Mouse (Mus musculus): ENCODE data around the gene Adgrv1. TPM values are rescaled to one million over a fixed set of nuclear protein-coding genes. Genes with fewer than 3 reads are reported as not detected.

The Adgrv1 gene
- polyA plus RNA-seq, 1 experiment from 2014 or later, result 1.5 TPM

DNA sequence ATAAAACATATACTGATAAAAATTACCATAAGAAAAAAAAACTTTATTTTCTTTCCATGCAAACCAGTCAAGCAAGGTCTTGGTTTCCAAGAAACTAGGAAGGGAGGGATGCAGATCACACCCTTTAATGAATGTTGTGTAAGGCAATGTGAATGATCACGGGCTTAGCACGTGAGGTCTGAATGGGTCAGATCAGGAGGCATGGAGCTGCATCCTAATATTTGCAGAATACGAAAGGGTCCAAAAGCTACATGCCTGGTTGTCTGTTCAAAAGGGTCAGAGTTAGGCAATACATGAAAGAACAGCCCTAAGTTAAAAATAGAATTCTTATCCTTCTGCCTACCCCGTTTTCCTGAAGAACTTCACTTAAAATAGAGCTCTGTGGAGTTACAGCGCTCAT lies 303.2 kb downstream of the Adgrv1 start:
- ATAC-seq (ENCODE audit: insufficient number of reproducible peaks, low FRiP score), result no peak
- no peak overlapping the region for H3K4me2 ChIP-seq
- no peaks in the 10 kb centered on the region for H3K9me3 ChIP-seq (replicated peaks)

DNA sequence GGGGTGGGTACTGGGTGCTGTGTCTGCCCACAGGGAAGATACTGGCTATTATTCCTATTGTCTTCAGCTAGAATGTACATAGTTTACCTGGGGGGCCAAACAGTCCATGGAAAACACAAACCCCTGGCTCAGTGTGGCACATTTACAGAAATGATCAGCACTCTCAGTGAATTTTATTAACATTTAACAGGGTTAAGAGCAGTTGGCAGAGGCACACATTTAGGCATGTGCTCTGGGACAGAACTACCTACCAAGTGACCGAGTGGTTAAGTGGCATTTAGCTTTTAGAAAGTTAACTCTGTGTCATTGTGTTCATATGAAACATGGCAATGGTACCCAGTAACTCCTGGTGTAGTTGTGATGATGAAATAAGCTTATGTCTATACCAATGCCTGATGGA lies 304.8 kb downstream of the Adgrv1 start:
- WGBS, result 72% methylated on average over 1 of the region's 1 CpGs
- Histone ChIP-seq H3K9me3 (replicated peaks) (no peaks in the 10 kb centered on the region), H3K9ac (no peak overlapping the region), H3K36me3 (no peaks in the 10 kb centered on the region), H3K4me1 (replicated peaks) (peaks cover 5% of the 10 kb centered on the region), H3K4me3 (no peak overlapping the region), H3K27ac (ENCODE audit: poor library complexity, severe bottlenecking) (no peak overlapping the region), H3K4me2 (no peak overlapping the region), H3K27me3 (replicated peaks) (no peaks in the 10 kb centered on the region)
- ATAC-seq (ENCODE audit: insufficient number of reproducible peaks, low FRiP score), result no peak

More for the DNA sequence above, 303.2 kb downstream of the Adgrv1 start:
- H3K4me1 ChIP-seq (replicated peaks), result peaks cover 5% of the 10 kb centered on the region
- no peaks in the 10 kb centered on the region for H3K27me3 ChIP-seq (replicated peaks)
- 62% methylated on average over 5 of the region's 5 CpGs for WGBS
- H3K9ac ChIP-seq, result no peak overlapping the region
- no peaks in the 10 kb centered on the region for H3K36me3 ChIP-seq
- no peak overlapping the region for H3K4me3 ChIP-seq
- no peak overlapping the region for H3K27ac ChIP-seq (ENCODE audit: poor library complexity, severe bottlenecking)

DNA sequence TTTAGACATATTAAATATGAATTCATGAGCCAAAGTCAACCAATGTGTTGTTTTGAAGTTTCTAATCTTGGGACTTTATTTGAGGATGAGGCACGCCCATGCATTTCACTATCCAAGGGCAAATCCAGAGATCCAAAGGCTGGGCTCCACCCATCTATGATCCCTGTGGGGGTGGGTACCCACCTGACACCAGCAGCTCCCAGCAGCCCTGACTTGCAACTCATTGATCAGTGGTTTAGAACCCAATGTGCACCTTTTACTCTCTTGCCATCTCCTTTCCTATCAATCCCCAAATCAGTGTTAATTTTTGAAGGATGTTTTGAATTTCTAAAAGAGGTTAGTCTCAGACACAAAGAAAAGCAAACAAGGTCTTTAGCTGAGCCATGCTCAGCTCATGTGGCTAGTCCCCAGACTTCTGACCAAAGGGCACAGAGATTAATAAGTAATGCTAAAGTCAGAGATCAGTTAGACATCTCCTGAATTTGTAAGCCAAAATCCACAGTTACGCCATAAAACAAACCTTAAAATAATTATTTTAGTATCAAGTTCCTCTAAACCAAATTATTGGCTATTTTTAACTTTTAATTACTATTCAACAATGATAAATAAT lies 307.2 kb downstream of the Adgrv1 start:
- WGBS, result 92% methylated on average over 2 of the region's 2 CpGs
- H3K9me3 ChIP-seq (replicated peaks), result no peaks in the 10 kb centered on the region
- H3K4me2 ChIP-seq, result no peak overlapping the region
- no peak for ATAC-seq (ENCODE audit: insufficient number of reproducible peaks, low FRiP score)
- H3K4me3 ChIP-seq, result no peak overlapping the region
- H3K9ac ChIP-seq, result no peak overlapping the region
- no peak overlapping the region for H3K27ac ChIP-seq (ENCODE audit: poor library complexity, severe bottlenecking)
- H3K36me3 ChIP-seq, result no peaks in the 10 kb centered on the region
- H3K27me3 ChIP-seq (replicated peaks), result no peaks in the 10 kb centered on the region
- H3K4me1 ChIP-seq (replicated peaks), result no peaks in the 10 kb centered on the region

DNA sequence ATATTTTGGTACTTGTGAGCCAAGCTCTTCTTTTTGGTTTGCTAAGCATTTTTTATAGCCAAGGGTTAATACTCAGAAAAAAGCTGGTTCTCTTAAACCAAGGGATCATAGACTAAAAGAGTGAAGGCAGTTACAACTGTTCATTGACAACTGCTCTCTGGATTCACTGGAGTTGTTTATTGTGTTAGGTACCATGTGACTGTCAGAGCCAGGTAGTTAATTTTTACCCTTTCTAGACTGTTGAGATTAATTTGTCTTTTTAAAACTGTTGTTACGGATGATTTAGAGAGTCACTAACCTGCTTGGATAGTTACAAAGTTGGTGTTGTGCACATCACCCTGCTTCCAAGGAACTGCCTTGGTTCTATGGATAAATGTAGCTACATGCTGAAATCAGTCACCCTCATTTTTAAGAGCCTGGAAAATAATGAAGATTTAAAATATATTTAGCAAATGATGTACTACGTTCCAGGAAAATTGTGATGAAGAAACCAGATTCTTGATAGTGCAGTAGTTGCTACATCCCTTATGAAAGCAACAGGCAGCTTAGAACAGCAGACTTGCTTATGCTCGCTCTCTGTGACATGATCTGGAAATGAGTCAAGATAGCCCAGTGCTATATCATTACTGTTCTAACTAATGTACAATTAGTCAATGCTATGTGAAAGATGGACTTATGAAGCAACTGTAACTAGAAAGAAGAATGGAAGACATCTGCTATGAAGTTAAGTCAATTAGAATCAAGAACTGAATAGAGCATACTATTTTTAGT lies 309.2 kb downstream of the Adgrv1 start:
- Histone ChIP-seq H3K27ac (ENCODE audit: poor library complexity, severe bottlenecking) (no peak overlapping the region), H3K4me2 (no peak overlapping the region), H3K36me3 (no peaks in the 10 kb centered on the region), H3K27me3 (replicated peaks) (no peaks in the 10 kb centered on the region), H3K4me3 (no peak overlapping the region), H3K4me1 (replicated peaks) (peaks cover under 1% of the 10 kb centered on the region; the same call in 1 of the 2 replicates), H3K9me3 (replicated peaks) (no peaks in the 10 kb centered on the region), H3K9ac (no peak overlapping the region)
- no peak for ATAC-seq (ENCODE audit: insufficient number of reproducible peaks, low FRiP score)
- WGBS, result 82% methylated on average over 3 of the region's 3 CpGs

DNA sequence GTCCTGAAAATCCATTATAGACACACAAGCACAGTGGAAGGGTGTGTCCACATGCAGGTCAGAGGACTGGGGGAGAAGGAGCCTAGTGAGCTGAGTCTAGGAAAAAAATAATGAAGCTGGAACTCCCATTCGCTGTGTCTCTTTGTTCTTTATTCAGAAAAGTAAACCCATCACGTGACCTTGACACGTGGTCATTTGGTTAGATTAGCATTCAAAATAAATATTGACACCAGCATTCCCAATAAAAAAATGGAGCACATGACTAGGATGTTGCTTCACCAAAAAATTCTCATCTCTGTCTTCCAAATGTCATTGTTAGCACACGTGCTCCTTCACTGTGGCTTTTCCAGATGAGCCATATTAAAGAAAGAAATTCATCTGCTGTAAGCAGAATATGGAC lies 316.4 kb downstream of the Adgrv1 start:
- H3K36me3 ChIP-seq, result no peaks in the 10 kb centered on the region
- no peak overlapping the region for H3K4me2 ChIP-seq
- H3K9ac ChIP-seq, result no peak overlapping the region
- no peak overlapping the region for H3K4me3 ChIP-seq
- no peaks in the 10 kb centered on the region for H3K27me3 ChIP-seq (replicated peaks)
- WGBS, result 77% methylated on average over 4 of the region's 4 CpGs
- no peak overlapping the region for H3K27ac ChIP-seq (ENCODE audit: poor library complexity, severe bottlenecking)
- no peak for ATAC-seq (ENCODE audit: insufficient number of reproducible peaks, low FRiP score)
- peaks cover 13% of the 10 kb centered on the region for H3K4me1 ChIP-seq (replicated peaks)
- no peaks in the 10 kb centered on the region for H3K9me3 ChIP-seq (replicated peaks)

DNA sequence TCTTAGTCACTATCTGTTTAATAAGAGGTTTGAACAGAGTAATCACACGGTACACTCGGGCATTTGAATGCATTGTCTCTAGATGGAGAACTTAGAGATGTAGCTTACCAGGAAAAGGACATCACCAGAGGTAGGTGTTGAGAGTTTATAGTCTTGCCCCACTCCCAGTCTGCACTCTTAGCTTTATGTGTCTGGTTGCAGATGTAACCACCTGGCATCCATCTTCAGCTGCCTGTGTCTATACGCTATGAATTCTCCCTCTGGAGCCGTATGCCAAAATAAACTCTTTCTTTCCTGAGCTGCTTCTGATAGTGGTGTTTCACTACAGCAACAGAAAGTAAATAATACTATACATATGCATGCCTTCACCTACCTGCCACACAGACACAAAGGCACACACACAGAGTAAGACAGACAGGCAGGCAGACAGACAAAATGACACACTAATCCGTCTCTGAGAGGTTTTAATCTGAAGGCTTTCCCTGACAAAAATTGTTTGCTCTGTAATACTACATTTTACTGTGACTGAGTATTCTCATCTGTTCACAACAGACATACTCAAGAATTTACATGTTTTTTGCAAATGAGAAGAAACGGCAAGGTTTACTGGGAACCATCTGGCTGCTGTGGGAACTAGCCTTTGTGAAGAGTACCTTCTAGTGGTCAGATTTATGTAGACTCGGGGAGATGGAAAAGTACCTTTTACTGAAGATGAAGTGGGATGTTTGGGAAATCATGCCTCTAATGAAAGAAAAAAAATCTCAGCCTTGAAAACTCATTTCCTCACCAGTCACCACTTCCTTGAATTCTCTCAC lies 318.4 kb downstream of the Adgrv1 start:
- H3K4me3 ChIP-seq, result no peak overlapping the region
- H3K9me3 ChIP-seq (replicated peaks), result no peaks in the 10 kb centered on the region
- WGBS, result 52% methylated on average over 7 of the region's 7 CpGs
- no peaks in the 10 kb centered on the region for H3K36me3 ChIP-seq
- ATAC-seq (ENCODE audit: insufficient number of reproducible peaks, low FRiP score), result 0 out of 2 replicates have a peak, but pooled peaks have one; percentile 58
- no peak overlapping the region for H3K27ac ChIP-seq (ENCODE audit: poor library complexity, severe bottlenecking)
- H3K4me1 ChIP-seq (replicated peaks), result peaks cover 13% of the 10 kb centered on the region
- no peaks in the 10 kb centered on the region for H3K27me3 ChIP-seq (replicated peaks)
- no peak overlapping the region for H3K4me2 ChIP-seq
- no peak overlapping the region for H3K9ac ChIP-seq

DNA sequence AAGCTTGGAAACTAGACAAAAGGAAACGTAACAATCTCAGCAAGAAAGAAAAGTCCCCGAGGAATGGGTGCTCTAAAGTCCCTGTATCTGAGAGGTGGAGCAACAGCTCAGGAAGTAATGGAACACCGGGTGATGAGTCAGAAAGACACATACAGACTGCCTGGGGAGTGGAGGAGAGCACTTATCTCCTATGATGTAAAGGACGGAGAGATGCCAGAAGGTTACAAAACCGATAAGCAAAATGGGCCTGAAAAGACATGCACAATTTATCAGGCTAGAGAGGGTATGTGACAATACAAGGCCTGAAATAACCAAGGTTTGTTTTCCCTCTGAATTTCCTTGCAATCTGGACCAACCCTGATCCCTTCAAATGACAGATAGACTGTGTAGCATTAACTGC lies 320.8 kb downstream of the Adgrv1 start:
- no peaks in the 10 kb centered on the region for H3K36me3 ChIP-seq
- peak; percentile 66 for ATAC-seq (ENCODE audit: insufficient number of reproducible peaks, low FRiP score)
- H3K9ac ChIP-seq, result no peak overlapping the region
- H3K27ac ChIP-seq (ENCODE audit: poor library complexity, severe bottlenecking), result peak overlapping the region; percentile 47; the same call in 1 of the 2 replicates
- no peak overlapping the region for H3K4me3 ChIP-seq
- WGBS, result 26% methylated on average over 5 of the region's 5 CpGs
- peaks cover 7% of the 10 kb centered on the region for H3K4me1 ChIP-seq (replicated peaks)
- H3K9me3 ChIP-seq (replicated peaks), result no peaks in the 10 kb centered on the region
- H3K27me3 ChIP-seq (replicated peaks), result no peaks in the 10 kb centered on the region
- H3K4me2 ChIP-seq, result no peak overlapping the region

DNA sequence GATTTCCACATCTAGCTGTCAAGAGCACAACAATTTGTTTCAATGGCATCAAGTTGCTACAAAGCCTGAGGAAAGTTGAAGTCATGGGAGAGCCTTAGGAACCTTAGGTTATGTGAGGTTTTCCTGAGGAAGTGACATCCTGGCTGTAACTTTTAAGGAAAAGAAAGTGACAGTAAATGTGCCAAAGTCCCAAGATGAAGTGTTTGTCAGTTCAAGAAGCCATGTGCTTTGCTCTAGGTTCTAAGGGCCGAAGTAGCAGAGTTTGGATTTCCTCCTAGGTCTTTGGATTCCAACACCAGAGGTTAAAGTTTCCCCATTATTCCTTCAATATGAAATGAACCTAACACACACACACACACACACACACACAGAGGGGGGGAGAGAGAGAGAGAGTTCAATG lies 332.1 kb downstream of the Adgrv1 start:
- no peaks in the 10 kb centered on the region for H3K4me1 ChIP-seq (replicated peaks)
- ATAC-seq (ENCODE audit: insufficient number of reproducible peaks, low FRiP score), result no peak
- no peaks in the 10 kb centered on the region for H3K9me3 ChIP-seq (replicated peaks)
- no peak overlapping the region for H3K4me2 ChIP-seq
- no peak overlapping the region for H3K9ac ChIP-seq
- no peak overlapping the region for H3K4me3 ChIP-seq
- H3K27me3 ChIP-seq (replicated peaks), result no peaks in the 10 kb centered on the region
- H3K27ac ChIP-seq (ENCODE audit: poor library complexity, severe bottlenecking), result no peak overlapping the region
- WGBS, result 80% methylated on average over 1 of the region's 1 CpGs
- no peaks in the 10 kb centered on the region for H3K36me3 ChIP-seq

DNA sequence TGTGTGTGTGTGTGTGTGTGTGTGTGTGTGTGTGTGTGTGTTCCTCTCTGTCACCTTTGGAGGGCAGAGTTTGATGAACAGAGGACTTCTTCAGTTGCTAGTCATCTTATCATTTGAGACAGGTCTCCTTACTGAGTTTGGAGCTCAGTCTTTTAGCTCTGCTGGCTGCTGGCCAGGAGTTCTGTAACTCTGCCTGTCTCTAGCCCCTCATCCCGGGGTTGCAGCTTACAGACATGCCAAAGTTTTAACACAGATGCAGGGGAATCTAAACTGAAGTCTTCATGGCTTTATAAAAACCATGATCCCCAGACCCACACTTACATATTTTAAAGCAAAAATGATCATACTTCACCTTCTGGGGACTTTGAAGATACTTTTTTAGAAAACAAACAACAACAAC lies 338.8 kb downstream of the Adgrv1 start:
- Histone ChIP-seq H3K4me3 (no peak overlapping the region), H3K9ac (no peak overlapping the region), H3K27ac (ENCODE audit: poor library complexity, severe bottlenecking) (no peak overlapping the region), H3K36me3 (no peaks in the 10 kb centered on the region), H3K27me3 (replicated peaks) (no peaks in the 10 kb centered on the region), H3K9me3 (replicated peaks) (no peaks in the 10 kb centered on the region), H3K4me1 (replicated peaks) (no peaks in the 10 kb centered on the region), H3K4me2 (no peak overlapping the region)
- no peak for ATAC-seq (ENCODE audit: insufficient number of reproducible peaks, low FRiP score)
- 55% methylated on average over 1 of the region's 1 CpGs for WGBS

DNA sequence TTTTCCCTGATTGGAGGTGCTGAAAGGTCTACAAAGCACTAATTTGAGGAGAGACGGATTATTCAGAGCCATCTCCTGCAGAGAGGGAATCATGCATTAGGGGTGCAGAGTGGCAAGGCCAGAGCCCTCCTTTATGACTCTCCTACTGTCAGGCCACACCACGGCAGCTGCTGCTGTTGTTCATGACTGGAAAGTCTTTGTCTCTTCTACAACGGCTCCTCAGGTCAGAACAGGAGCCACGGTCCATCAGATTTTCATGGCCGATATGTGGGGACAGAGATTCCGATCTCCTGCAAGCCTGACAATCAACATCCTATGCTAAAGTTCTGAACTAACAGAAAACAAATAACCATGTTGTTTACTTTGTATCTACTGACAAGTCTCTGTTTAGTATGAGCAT lies 350.8 kb downstream of the Adgrv1 start:
- Histone ChIP-seq H3K27ac (ENCODE audit: poor library complexity, severe bottlenecking) (no peak overlapping the region), H3K9me3 (replicated peaks) (no peaks in the 10 kb centered on the region), H3K27me3 (replicated peaks) (no peaks in the 10 kb centered on the region), H3K4me2 (no peak overlapping the region), H3K4me3 (no peak overlapping the region), H3K36me3 (no peaks in the 10 kb centered on the region), H3K4me1 (replicated peaks) (no peaks in the 10 kb centered on the region), H3K9ac (no peak overlapping the region)
- WGBS, result 80% methylated on average over 6 of the region's 6 CpGs
- ATAC-seq (ENCODE audit: insufficient number of reproducible peaks, low FRiP score), result no peak

DNA sequence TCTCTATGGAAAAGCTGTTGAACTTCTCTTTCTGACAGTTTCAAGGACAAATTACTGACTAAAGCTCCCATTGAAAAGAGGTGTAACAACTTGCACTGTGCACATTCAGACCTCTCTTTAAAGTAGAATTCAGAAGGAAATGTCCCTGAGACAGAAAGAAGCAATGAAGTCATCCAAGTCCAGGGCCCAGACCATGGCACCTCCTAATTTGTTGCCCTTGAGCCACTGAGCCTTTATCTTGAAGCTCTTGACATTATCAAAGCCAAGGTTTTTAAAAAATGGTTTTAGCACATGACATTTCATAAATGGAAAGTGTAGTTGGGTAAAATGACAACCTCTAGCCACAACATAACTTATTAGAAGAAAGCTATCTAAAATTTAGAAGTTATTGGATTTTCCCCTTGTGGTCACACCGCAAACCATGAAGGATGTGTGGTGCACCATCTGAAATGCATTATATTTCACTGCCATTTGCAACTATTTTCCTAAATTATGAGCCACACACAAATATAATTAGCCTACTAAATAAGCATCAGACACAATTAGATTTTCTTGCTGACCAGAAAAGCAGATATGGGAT lies 352.2 kb downstream of the Adgrv1 start:
- ATAC-seq (ENCODE audit: insufficient number of reproducible peaks, low FRiP score), result no peak
- Histone ChIP-seq H3K27me3 (replicated peaks) (no peaks in the 10 kb centered on the region), H3K9me3 (replicated peaks) (no peaks in the 10 kb centered on the region), H3K9ac (no peak overlapping the region), H3K4me1 (replicated peaks) (no peaks in the 10 kb centered on the region), H3K36me3 (no peaks in the 10 kb centered on the region), H3K4me2 (no peak overlapping the region), H3K27ac (ENCODE audit: poor library complexity, severe bottlenecking) (no peak overlapping the region), H3K4me3 (no peak overlapping the region)
- WGBS, result 89% methylated on average over 1 of the region's 1 CpGs
